Mouse (Mus musculus): ENCODE measurements at regions not wholly inside any gene's neighbourhood (a gene's known extent, or its start where the extent isn't known, plus 50 kb on each side); places are given as distances from the start of the nearest gene placed in this dataset.

- DNase-seq (ENCODE audit: low spot score in 2 of 2), result no peak
These were observed 189.5 kb upstream of the Rybp start for GRCm38 (mm10) chr6:100476550-100477366.

GRCm38 (mm10) chr6:100475341-100475955, 188.2 kb upstream of the Rybp start:
- DNase-seq (ENCODE audit: low spot score in 2 of 2), result no peak

GRCm38 (mm10) chr6:100474326-100474725, 187.0 kb upstream of the Rybp start:
- no peak for DNase-seq (ENCODE audit: low spot score in 2 of 2)

GRCm38 (mm10) chr6:100470071-100470470, 182.8 kb upstream of the Rybp start:
- DNase-seq (ENCODE audit: low spot score in 2 of 2), result no peak

GRCm38 (mm10) chr6:100462757-100463156, 175.5 kb upstream of the Rybp start:
- DNase-seq (ENCODE audit: low spot score in 2 of 2), result no peak

GRCm38 (mm10) chr6:100453401-100453800, 166.1 kb upstream of the Rybp start:
- no peak for DNase-seq (ENCODE audit: low spot score in 2 of 2)

GRCm38 (mm10) chr6:100452097-100453002, 165.1 kb upstream of the Rybp start:
- no peak for DNase-seq (ENCODE audit: low spot score in 2 of 2)

- DNase-seq (ENCODE audit: low spot score in 2 of 2), result no peak
These were observed 162.8 kb upstream of the Rybp start for GRCm38 (mm10) chr6:100450108-100450507.

- no peak for DNase-seq (ENCODE audit: low spot score in 2 of 2)
These were observed 161.8 kb upstream of the Rybp start for GRCm38 (mm10) chr6:100449087-100449486.

GRCm38 (mm10) chr6:100447211-100447610, 159.9 kb upstream of the Rybp start:
- no peak for DNase-seq (ENCODE audit: low spot score in 2 of 2)

- DNase-seq (ENCODE audit: low spot score in 2 of 2), result no peak
These were observed 159.5 kb upstream of the Rybp start for GRCm38 (mm10) chr6:100446804-100447203.

GRCm38 (mm10) chr6:100439071-100439737, 151.9 kb upstream of the Rybp start:
- peak; percentile 28 to 30 for DNase-seq (ENCODE audit: low spot score in 2 of 2)

GRCm38 (mm10) chr6:100438511-100438991, 151.3 kb upstream of the Rybp start:
- peak; percentile 36 to 41 for DNase-seq (ENCODE audit: low spot score in 2 of 2)

GRCm38 (mm10) chr6:100437980-100438379, 150.7 kb upstream of the Rybp start:
- no peak for DNase-seq (ENCODE audit: low spot score in 2 of 2)

GRCm38 (mm10) chr6:100436507-100436906, 149.2 kb upstream of the Rybp start:
- no peak for DNase-seq (ENCODE audit: low spot score in 2 of 2)

GRCm38 (mm10) chr6:100435222-100435621, 147.9 kb upstream of the Rybp start:
- DNase-seq (ENCODE audit: low spot score in 2 of 2), result no peak

- DNase-seq (ENCODE audit: low spot score in 2 of 2), result peak; percentile 18 to 39
These were observed 146.2 kb upstream of the Rybp start for GRCm38 (mm10) chr6:100433534-100433867.

- DNase-seq (ENCODE audit: low spot score in 2 of 2), result peak; percentile 30 to 50
These were observed 145.6 kb upstream of the Rybp start for GRCm38 (mm10) chr6:100432688-100433533.

GRCm38 (mm10) chr6:100430286-100430685, 143.0 kb upstream of the Rybp start:
- DNase-seq (ENCODE audit: low spot score in 2 of 2), result no peak

GRCm38 (mm10) chr6:100429511-100429910, 142.2 kb upstream of the Rybp start:
- peak; percentile 19 to 49 for DNase-seq (ENCODE audit: low spot score in 2 of 2)
